Mouse (Mus musculus) kidney, postnatal 0 days (tissue): Measurements from ENCODE around the gene Tma7. TPM values are rescaled to one million over a fixed set of nuclear protein-coding genes. Genes with fewer than 3 reads are reported as not detected.

Source experiments
- ATAC-seq: fragments of 200-750 bp; cut with Nextera tagmentation; replicated peaks from 2 replicates; pipeline ENCODE4 v1.8.0; 2017; ENCODE audit warnings: low read depth, moderate number of reproducible peaks, moderate TSS enrichment, moderate library complexity; ENCODE audit not compliant: low FRiP score
- DNase-seq: peaks from one replicate; pipeline ENCODE4 v3.0.0-alpha.2; 2016; ENCODE audit warnings: low spot score
- H3K27ac ChIP-seq: fragments of 300-500 bp; sonication (generic); 2 replicates; pipeline ENCODE4 v1.5.1; 2014; ENCODE audit warnings: mild to moderate bottlenecking
- H3K27me3 ChIP-seq: fragments of 300-500 bp; sonication (generic); 2 replicates; pipeline ENCODE4 v1.6.1; 2014; ENCODE audit warnings: low read length, mixed read lengths; ENCODE audit not compliant: insufficient read depth
- H3K36me3 ChIP-seq: fragments of 300-500 bp; sonication (generic); 2 replicates; pipeline ENCODE4 v1.6.1; 2014; ENCODE audit warnings: low read length, mixed read lengths; ENCODE audit not compliant: insufficient read depth
- H3K4me1 ChIP-seq: fragments of 300-500 bp; sonication (generic); replicated peaks from 2 replicates; pipeline ENCODE4 v1.6.1; 2014; ENCODE audit warnings: antibody characterized with exemption, low read length, mixed read lengths; ENCODE audit not compliant: insufficient read depth
- H3K4me2 ChIP-seq: fragments of 300-500 bp; sonication (generic); 2 replicates; pipeline ENCODE4 v1.6.1; 2014; ENCODE audit warnings: mild to moderate bottlenecking, low read length, moderate library complexity, mixed read lengths
- H3K4me3 ChIP-seq: fragments of 300-500 bp; sonication (generic); replicated peaks from 2 replicates; pipeline ENCODE4 v1.5.1; 2014; ENCODE audit warnings: low read depth, low read length
- H3K9ac ChIP-seq: fragments of 300-500 bp; sonication (generic); 2 replicates; pipeline ENCODE4 v1.6.1; 2014; ENCODE audit warnings: low read depth, low read length
- H3K9me3 ChIP-seq: fragments of 300-500 bp; sonication (generic); replicated peaks from 2 replicates; pipeline ENCODE4 v1.6.1; 2016; ENCODE audit warnings: low read length, inconsistent platforms, mixed read lengths
- CTCF ChIP-seq: IDR thresholded peaks from 2 replicates; pipeline ENCODE4 v1.5.1; 2016; ENCODE audit warnings: antibody characterized with exemption, low read depth, mild to moderate bottlenecking, moderate library complexity
- WGBS: fragments of 180-500 bp; shearing (Covaris S2); extraction: QIAGEN DNeasy Blood & Tissue Kit; methylation state at CpG from one replicate; pipeline ENCODE4 v1.1.7; 2014; 5-methylcytosine and 5-hydroxymethylcytosine counted together
- polyA plus RNA-seq: library from polyadenylated mRNA; unstranded; fragments of >200 nt; fragmentation: Nextera tagmentation; extraction: Ambion mirVana; gene quantifications from 2 replicates; pipeline ENCODE4 v1.2.1, GENCODE M21; 2015

Gene Tma7
- polyA plus RNA-seq, 1 experiment from 2014 or later = 680 TPM

DNA sequence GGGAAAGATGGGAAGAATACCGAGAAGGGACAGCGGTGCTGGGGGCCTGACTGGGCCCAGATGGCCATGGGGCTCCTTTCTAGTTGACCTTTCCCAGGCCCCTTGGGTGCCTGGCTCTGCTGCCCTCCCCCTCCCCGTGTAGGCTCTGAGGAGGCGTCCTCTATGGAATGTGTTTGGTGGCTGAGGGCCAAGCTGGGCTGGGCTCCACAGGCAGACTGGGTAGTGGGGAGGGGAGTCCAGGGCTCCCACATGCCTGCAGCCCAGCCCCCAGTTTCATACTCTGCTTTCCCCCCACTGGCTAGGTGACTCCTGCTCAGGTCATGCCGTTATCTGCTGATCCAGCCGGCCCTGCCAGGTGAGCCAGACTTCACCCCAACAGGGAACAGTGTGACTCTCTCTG lies 16.6 kb upstream of the Tma7 start:
- H3K4me1 ChIP-seq = peaks cover 32% of the 10 kb centered on the region
- peak overlapping the region; percentile 25; the same call in 1 of the 2 replicates for H3K4me2 ChIP-seq
- 24% methylated on average over 4 of the region's 6 CpGs for WGBS
- H3K36me3 ChIP-seq = peaks cover 12% of the 10 kb centered on the region; the same call in 1 of the 2 replicates
- no peak overlapping the region for H3K4me3 ChIP-seq
- ATAC-seq (no peak), DNase-seq (peak; percentile 64)
- no peaks in the 10 kb centered on the region for H3K9me3 ChIP-seq
- H3K27me3 ChIP-seq = no peaks in the 10 kb centered on the region
- peak overlapping the region; percentile 40; the same call in 1 of the 2 replicates for H3K9ac ChIP-seq
- H3K27ac ChIP-seq = peak overlapping the region; percentile 98
- TF ChIP-seq CTCF = no peak

DNA sequence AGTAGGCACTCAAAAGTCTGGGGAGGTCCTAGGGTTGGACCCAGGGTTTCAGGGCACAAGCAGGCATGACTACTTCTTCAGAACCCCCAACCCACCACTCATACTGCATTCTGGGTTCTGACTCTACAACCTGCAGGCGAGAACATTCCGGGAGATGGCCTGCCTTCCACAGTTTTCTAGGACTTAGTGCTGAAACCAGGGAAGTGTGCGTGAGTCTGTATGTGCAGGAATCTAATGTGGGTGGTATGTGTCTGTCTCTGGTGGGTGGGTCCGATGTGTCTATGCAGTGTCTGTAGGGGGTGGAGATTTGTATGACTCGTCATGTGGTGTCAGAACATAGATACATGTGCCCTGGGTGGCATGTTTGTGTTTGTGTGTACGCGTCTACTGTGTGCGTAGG lies 16.0 kb upstream of the Tma7 start:
- Histone ChIP-seq H3K27ac (peak overlapping the region; percentile 98), H3K4me2 (peak overlapping the region; percentile 91), H3K9me3 (no peaks in the 10 kb centered on the region), H3K27me3 (no peaks in the 10 kb centered on the region), H3K9ac (no peak overlapping the region), H3K36me3 (peaks cover 6% of the 10 kb centered on the region; the same call in 1 of the 2 replicates), H3K4me1 (peaks cover 36% of the 10 kb centered on the region), H3K4me3 (no peak overlapping the region)
- DNase-seq (no peak), ATAC-seq (no peak)
- TF ChIP-seq CTCF = no peak
- 79% methylated on average over 8 of the region's 8 CpGs for WGBS

DNA sequence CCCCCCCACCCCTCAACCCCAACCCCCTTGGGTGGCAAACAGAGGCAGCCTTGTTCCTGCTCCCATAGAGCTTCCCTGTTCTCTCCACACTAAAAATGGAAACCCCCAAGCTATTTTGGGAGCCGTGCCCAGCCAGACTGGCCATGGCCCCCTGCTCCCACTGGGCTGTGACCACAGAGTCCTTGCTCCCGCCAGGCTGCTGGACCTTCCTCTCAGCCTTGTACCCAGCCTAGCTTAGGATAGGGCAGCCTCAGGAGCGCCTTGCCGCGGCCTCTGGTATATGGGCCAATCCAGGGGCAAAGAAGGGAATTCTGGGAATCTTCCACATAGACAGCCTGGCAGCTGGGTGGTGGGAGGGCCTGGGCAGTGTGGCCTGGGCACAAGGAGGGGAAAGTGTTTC lies 15.4 kb upstream of the Tma7 start:
- Histone ChIP-seq H3K27me3 (no peaks in the 10 kb centered on the region), H3K9ac (0 out of 2 replicates have a peak overlapping the region, but pooled peaks have one; percentile 31), H3K27ac (peak overlapping the region; percentile 98), H3K4me2 (peak overlapping the region; percentile 91), H3K4me3 (peak overlapping the region; percentile 13; the same call in 1 of the 2 replicates), H3K36me3 (0 out of 2 replicates have a peak, but pooled peaks cover 4% of the 10 kb centered on the region), H3K9me3 (no peaks in the 10 kb centered on the region), H3K4me1 (peaks cover 39% of the 10 kb centered on the region)
- DNase-seq = no peak
- 52% methylated on average over 5 of the region's 5 CpGs for WGBS
- TF ChIP-seq CTCF = no peak
- no peak for ATAC-seq

DNA sequence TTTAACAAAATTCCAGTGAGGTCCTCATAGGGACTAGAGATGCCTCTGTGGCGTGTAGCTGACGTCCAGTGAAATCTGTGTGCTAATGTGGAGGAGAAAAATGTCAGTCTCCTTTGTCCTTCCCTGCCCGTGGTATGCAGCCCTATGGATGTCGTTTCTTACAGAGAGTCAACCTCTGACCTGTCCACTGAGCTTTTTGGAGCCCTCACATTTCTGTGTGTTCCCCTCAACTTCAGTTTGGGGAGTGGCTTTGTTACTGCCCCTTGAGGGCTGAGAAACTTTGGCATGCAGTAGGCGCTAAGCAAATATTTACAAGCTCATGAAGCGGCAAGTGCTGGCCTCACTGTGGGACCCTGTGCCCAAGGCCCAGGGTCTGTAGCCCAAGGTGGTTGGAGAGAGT lies 14.9 kb upstream of the Tma7 start:
- peak overlapping the region; percentile 98 for H3K27ac ChIP-seq
- H3K4me2 ChIP-seq = peak overlapping the region; percentile 91
- 0 out of 2 replicates have a peak overlapping the region, but pooled peaks have one; percentile 91 for H3K9ac ChIP-seq
- peak overlapping the region; percentile 13; the same call in 1 of the 2 replicates for H3K4me3 ChIP-seq
- no peaks in the 10 kb centered on the region for H3K9me3 ChIP-seq
- no peak for ATAC-seq
- H3K4me1 ChIP-seq = peaks cover 39% of the 10 kb centered on the region
- DNase-seq = no peak
- H3K36me3 ChIP-seq = 0 out of 2 replicates have a peak, but pooled peaks cover 4% of the 10 kb centered on the region
- TF ChIP-seq CTCF = no peak; the same call in 1 of the 2 replicates
- no peaks in the 10 kb centered on the region for H3K27me3 ChIP-seq
- 22% methylated on average over 6 of the region's 6 CpGs for WGBS

DNA sequence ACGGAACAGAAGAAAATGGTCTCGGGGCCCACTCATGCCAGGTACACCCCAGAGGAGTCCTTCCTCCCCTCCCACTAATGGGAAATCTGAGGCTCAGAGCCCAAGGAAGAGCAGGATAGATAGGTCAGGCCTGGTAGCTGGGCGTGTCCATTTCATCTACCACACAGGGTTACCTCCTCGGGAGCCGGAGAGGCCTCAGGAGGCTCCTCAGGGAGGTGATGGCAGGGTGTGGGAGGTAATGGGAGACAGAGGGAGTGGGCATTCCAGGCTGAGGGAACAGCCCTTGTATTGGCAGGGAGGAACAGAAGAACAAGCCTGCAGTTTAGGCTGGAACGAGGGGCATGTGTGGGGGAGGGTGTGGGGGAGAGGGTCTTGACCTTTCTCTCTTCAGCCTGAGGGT lies 14.5 kb upstream of the Tma7 start:
- no peak for ATAC-seq
- WGBS = 21% methylated on average over 6 of the region's 6 CpGs

DNA sequence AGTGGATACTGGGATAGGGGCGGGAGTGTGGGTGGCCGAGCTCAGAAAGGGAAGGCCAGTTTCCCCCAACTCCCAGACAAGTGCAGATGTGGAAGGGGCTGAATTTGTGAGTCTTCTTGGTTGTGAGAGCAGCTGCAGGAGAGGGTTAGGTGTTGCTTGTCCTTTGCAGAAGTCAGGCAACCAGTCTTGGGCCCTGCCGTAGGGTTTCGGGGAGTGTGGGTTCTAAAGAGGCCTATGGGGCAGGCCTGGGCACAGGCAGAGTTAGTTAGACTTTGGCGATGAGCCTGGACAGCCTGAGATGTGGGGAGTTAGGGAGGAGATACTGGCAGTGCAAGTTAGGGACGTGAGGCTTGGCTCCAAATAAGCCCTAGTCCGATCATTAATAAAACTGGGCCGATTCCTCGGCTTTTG lies 13.9 kb upstream of the Tma7 start:
- Histone ChIP-seq H3K9ac (peak overlapping the region; percentile 91), H3K4me2 (peak overlapping the region; percentile 91), H3K4me3 (peak overlapping the region; percentile 74), H3K9me3 (no peaks in the 10 kb centered on the region), H3K4me1 (peaks cover 44% of the 10 kb centered on the region), H3K27ac (peak overlapping the region; percentile 98), H3K36me3 (0 out of 2 replicates have a peak, but pooled peaks cover 4% of the 10 kb centered on the region), H3K27me3 (no peaks in the 10 kb centered on the region)
- no peak for ATAC-seq
- no peak for DNase-seq
- 18% methylated on average over 9 of the region's 9 CpGs for WGBS
- TF ChIP-seq CTCF = no peak

More for the DNA sequence above, 14.5 kb upstream of the Tma7 start:
- Histone ChIP-seq H3K4me3 (peak overlapping the region; percentile 74), H3K9ac (peak overlapping the region; percentile 91), H3K27me3 (no peaks in the 10 kb centered on the region), H3K36me3 (0 out of 2 replicates have a peak, but pooled peaks cover 4% of the 10 kb centered on the region), H3K27ac (peak overlapping the region; percentile 98), H3K4me2 (peak overlapping the region; percentile 91), H3K4me1 (peaks cover 39% of the 10 kb centered on the region), H3K9me3 (no peaks in the 10 kb centered on the region)
- peak; percentile 80 for DNase-seq
- no peak for TF ChIP-seq CTCF
